Mouse (Mus musculus): ENCODE results near the gene Pheta1.
"Not testable (repeated sequence)": the region's sequence is repeated elsewhere in the genome, so short reads cannot be mapped to it uniquely, and the experiment has no call there.

Pheta1 gene

GRCm38 (mm10) chr5:121843138-121843905, 5.5 kb upstream of the Pheta1 start:
- no peak for DNase-seq (ENCODE audit: extremely low read depth, low read depth)

GRCm38 (mm10) chr5:121845361-121845760, 3.4 kb upstream of the Pheta1 start:
- no peak for DNase-seq (ENCODE audit: extremely low read depth, low read depth)

DNA sequence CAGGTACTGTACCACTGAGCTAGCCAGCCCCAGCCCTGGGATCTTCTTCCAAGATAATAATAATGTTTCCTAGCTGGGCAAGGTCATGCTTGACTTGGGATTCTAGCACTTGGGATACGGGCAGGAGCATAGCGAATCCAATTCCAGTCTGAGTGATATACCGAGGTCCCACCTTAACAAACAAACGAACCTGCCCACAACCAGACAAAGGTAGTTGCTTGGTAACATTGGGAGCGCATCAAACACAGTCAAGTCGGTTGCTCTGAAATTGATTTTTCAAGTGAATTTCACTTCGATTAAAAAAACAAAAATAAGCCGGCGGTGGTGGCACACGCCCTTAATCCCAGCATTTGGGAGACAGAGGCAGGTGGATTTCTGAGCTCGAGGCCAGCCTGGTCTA, 2.5 kb upstream of the Pheta1 start:
- no peak for DNase-seq (ENCODE audit: extremely low read depth, low read depth)

- DNase-seq (ENCODE audit: extremely low read depth, low read depth), result not testable (repeated sequence)
Observed at GRCm38 (mm10) chr5:121847269-121847668, 1.5 kb upstream of the Pheta1 start.

DNA sequence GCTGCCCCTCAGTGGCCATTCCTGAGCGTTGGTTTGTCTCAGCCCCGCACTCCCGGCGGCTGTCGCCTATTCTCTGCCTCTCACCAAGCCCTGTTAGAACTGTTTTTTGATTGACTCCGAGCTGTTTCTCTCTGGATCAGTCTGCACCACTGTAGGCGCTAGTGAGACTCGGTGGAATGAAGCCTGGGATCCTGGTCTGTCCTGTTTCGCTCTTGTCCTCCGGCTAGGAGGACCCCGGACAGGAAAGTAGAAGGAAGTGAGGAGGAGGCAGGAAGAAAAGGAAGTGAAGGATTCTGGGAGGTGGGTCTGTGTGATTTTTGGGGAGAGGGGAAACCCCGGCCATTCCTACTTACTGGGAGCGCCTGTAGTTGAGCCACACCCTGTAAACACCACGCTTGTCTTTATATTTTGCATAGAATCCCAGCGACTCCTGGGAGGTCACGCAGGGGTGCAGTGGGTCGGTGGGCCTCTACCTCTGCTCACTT, 707 bp upstream of the Pheta1 start:
- no peak for DNase-seq (ENCODE audit: extremely low read depth, low read depth)

DNA sequence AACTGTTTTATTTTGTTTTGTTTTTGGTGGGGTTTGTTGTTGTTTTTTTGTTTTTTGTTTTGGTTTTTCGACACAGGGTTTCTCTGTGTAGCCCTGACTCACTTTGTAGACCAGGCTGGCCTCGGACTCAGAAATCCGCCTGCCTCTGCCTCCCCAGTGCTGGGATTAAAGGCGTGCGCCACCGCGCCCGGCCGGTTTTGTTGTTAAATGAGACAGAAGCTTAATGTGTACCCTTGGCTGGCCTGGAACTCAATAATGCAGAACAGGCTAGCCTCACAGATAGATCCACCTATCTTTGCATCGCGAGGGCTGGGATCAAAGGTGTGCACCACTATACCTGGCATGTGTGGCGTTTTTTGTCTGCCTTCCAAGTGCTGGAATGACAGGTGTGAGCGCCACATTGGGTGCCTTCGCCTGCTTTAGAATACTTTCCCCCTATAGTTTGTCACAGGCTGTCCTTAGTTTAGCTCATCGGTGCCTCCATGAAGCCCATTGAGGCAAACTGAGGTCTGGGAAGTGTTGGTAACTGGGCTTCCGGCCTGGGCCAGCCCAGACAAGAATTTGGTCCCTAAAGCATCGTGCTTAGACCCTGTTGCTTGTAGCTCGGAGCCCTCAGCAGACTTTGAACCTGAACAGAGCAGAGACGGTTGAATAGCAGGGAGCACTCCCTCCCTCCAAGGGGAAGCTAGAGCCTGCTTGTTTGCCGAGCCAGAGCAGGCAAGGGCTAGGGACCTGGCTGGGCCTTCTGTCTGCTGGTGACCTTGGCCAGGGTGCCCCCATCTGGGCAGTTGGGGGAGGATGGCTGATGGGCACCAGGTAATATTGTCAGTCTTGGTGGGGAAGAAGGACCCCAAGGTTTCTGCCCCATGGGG, 930 bp downstream of the Pheta1 start:
- no peak for DNase-seq (ENCODE audit: extremely low read depth, low read depth)

- no peak for DNase-seq (ENCODE audit: extremely low read depth, low read depth)
Observed at GRCm38 (mm10) chr5:121853368-121854051, 4.7 kb downstream of the Pheta1 start.

DNA sequence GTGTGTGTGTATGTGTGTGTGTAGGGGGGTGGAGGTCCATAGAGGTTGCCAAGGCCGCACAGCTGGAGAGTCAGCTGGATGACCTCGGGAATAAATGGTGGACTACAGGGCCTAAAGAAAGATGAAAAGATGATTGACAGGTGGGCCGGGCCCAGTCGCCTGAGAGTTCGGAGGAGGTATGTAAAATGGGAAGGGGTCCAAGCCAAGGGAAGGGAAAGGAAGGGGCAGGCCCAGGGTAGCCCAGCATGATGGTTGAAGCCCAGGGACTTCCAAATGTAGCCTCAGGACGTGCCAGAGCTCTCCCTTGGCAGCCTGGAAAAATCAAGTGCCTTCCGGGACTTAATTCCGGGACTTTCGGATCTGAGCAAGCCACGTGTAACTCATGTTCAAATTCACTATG, 6.0 kb downstream of the Pheta1 start:
- no peak for DNase-seq (ENCODE audit: extremely low read depth, low read depth)

DNA sequence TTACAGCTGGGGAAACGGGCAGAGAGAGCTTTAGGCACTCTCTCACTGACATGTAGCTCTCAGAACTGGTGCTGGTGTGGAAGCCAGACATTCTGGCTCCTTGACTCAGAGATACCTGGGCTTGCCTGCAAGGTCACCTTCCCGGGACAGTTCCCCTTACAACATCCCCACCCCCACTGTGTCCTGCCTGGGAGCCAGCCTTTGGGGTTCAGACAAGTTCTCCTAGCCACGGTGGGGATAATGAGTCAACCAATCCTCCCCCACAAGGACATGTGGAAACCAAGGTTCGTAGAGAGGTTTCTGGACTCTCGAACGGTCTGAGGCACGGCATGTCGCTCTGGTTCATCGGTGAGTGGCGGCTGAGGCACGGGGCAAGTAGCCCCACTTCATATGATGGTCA, 8.0 kb downstream of the Pheta1 start:
- no peak for DNase-seq (ENCODE audit: extremely low read depth, low read depth)

DNA sequence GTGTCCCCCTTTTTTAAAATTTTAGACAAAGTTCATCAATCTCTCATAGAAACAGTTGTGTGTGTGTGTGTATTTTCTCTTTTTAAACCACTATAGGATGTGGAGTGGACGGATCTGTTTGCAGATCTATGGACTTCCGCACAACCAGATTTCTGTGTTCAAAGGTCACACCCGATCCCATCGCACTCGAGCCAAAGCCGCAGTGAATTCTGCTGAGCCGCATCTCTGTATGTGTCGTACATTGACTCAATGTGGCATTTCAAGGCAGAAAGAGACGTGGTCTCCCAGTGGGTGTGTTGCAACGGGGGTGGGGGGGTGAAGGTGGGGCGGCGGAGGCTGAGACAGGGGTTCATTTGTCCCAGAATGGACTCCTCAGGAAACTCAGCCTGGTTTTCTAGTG, 9.6 kb downstream of the Pheta1 start:
- no peak for DNase-seq (ENCODE audit: extremely low read depth, low read depth)

DNA sequence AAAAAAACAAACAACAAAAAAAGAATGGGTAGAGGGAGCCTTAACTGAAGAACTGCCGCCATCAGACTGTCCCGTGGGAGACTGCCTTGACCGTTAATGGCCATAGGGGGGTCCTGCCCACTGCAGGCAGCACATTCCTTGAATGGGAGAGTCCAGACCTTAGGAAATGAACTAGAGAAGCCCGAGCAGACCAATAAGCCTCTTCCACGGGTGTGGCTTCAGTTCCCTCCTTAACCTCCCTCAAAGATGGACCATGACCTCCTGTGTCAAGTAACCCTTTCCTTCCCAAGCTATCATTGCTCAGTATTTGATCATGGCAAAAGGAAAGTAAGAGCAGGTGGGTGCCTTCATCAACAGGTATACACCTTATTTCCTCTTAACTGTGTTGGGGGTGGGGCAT, 13.2 kb downstream of the Pheta1 start:
- no peak for DNase-seq (ENCODE audit: extremely low read depth, low read depth)

- no peak for DNase-seq (ENCODE audit: extremely low read depth, low read depth)
Observed at GRCm38 (mm10) chr5:121864330-121864729, 15.5 kb downstream of the Pheta1 start.

GRCm38 (mm10) chr5:121867963-121868362, 19.2 kb downstream of the Pheta1 start:
- no peak for DNase-seq (ENCODE audit: extremely low read depth, low read depth)

DNA sequence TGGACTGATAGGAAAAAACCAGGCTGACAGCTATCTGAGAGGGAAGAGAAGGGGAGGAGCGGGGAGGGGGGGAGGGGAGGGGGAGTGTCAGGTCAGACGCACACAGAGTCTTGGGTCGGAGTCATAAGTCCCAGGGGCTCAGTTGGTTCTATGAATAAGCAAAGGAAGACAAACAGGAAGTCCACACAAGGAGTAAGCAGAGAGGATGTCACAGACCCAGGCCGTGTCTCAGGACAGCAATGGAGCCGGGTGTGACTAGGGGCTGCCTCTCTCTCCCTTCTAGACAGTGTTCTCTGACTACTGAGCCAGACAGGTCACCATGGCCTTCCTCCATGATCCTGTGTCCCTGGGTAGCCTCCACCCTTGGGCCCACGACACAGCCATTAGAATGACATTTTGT, 22.0 kb downstream of the Pheta1 start:
- DNase-seq (ENCODE audit: extremely low read depth, low read depth), result no peak

DNA sequence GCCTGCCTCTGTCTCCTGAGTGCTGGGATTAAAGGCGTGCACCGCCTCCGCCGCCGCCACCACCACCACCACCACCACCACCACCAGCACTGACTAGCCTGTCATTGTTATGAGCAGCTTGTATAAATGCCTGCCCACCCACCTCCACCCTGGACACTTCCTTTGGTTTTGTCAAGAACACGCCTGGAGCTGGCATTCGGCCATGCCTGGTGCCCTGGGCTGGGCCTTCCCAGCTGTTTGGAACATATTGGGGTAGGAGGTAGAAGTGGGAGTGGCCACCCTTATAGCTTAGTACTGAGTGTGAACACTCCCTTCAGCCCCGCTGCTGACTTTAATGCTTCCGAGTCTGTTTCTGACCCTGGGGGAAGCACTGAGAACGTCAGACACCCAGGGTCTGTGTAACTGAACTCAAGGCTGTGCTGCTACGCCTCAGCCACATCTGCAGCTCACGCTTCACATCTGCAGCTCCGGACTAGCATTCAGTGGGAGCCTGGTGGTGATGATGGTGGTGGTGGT, 22.8 kb downstream of the Pheta1 start:
- DNase-seq (ENCODE audit: extremely low read depth, low read depth), result no peak

DNA sequence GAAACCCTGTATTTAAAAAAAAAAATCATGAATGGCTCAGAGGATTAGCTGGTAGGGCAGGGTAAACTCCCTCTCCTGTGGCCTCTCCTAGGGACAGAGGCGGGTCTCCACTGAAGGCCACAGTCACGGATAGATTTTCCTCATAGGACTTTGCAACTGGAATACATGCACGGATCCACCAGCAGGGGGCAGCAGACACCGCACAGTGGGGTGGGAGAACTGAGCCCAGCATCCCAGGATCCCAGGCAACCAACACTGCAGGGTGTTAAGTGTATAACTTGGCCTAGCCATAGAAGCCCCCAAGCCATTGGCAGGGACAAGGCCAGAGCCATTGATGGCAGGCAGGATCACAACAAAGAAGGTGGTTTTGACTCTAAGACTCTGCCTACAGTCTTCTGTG, 23.4 kb downstream of the Pheta1 start:
- no peak for DNase-seq (ENCODE audit: extremely low read depth, low read depth)

DNA sequence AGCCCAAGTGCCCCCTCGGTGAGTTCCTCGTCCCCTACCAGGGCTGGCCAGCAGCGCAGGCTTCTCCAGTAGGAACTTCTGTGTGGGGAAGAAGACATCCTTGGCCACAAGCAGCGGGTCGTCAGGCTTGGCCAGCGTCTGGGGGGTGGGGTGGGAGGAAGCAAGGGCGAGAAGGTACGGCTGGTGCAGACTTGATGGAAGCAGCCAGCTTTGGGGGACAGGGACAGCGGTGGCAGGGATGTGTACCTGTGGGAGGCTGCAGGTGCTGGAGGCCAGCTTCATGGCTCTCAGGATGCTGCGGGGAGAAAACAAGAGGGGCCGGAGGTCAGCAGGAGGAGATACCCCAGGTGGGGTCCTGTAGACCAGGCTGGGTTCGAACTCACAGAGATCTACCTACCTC, 26.3 kb downstream of the Pheta1 start:
- DNase-seq (ENCODE audit: extremely low read depth, low read depth), result no peak

DNA sequence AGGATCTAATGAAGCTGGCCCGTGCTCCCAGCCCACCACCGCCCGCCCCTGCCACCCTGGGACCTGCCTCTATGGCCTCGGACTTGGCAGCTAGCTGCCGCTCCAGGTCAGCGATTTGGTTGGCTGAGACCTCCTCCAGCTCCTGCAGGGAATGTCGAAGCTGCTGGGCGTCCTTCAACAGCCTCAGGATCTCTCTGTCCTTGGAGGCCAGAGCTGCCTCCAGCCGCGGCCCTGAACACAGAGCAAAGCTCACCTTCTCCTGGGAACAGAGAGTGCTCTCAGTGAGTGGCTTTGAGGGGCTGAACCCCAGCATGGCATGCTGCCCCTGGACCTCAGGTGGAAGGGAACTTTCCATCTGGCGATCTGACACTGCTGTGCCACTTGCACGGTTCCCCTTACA, 28.1 kb downstream of the Pheta1 start:
- no peak for DNase-seq (ENCODE audit: extremely low read depth, low read depth)

GRCm38 (mm10) chr5:121878703-121879102, 29.9 kb downstream of the Pheta1 start:
- DNase-seq (ENCODE audit: extremely low read depth, low read depth), result no peak

DNA sequence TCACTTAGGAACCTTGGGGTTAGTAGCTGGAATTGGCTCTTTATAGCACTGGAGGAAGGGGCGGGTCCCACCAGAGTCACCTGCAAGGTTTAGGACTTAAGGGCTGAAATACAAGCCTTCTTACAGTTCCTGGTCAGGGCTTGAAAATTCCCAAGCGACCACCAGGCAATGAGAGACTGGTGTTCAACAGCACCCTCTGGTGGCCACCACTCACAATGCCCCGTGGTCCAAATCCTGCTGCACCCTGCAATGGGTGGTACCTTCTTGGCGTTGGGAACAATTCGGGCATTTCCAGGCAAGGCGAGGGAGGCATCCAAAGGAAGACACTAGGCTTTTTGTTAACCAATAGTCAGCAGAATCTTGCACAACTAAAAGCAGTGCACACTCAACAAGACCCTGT, 30.4 kb downstream of the Pheta1 start:
- peak; percentile 14 for DNase-seq (ENCODE audit: extremely low read depth, low read depth)

- DNase-seq (ENCODE audit: extremely low read depth, low read depth), result no peak
Observed at GRCm38 (mm10) chr5:121883356-121883755, 34.6 kb downstream of the Pheta1 start.

GRCm38 (mm10) chr5:121889375-121889774, 40.6 kb downstream of the Pheta1 start:
- DNase-seq (ENCODE audit: extremely low read depth, low read depth), result no peak
